Mouse (Mus musculus) adrenal gland, adult (tissue): ENCODE results near the gene Klk1b11.
"Not testable (repeated sequence)": the region's sequence is repeated elsewhere in the genome, so short reads cannot be mapped to it uniquely, and the experiment has no call there.

ENCODE experiments used
- DNase-seq, 2 experiments: peaks; one replicate each; pipeline ENCODE4 v3.0.0; 2022 to 2023; ENCODE audit warnings: low spot score in 1 of 2; ENCODE audit not compliant: inconsistent age in 2 of 2

Klk1b11 gene

GRCm38 (mm10) chr7:43995577-43995976 lies at the start of gene Klk1b11:
Gene Klk1b11, plus strand, starts transcription at chr7:43995877.
- not testable (repeated sequence) for DNase-seq

- DNase-seq, result no peak
Measured at GRCm38 (mm10) chr7:43950364-43950763, 45.3 kb upstream of the Klk1b11 start, which contains the start of gene Klk1b8. Gene Klk1b8, plus strand, starts transcription at chr7:43950664.

GRCm38 (mm10) chr7:43952703-43953102 lies 43.0 kb upstream of the Klk1b11 start:
- DNase-seq, result no peak

GRCm38 (mm10) chr7:43966451-43966850 lies 29.2 kb upstream of the Klk1b11 start, which contains the start of gene Klk1b1:
Gene Klk1b1, plus strand, starts transcription at chr7:43966751.
- no peak for DNase-seq

- no peak for DNase-seq
Measured at GRCm38 (mm10) chr7:43967058-43967457, 28.6 kb upstream of the Klk1b11 start.

- no peak for DNase-seq
Measured at GRCm38 (mm10) chr7:43967612-43968011, 28.1 kb upstream of the Klk1b11 start.

GRCm38 (mm10) chr7:43975761-43976160 lies 19.9 kb upstream of the Klk1b11 start, which contains the start of gene Klk1b9:
Gene Klk1b9, plus strand, starts transcription at chr7:43976061.
- DNase-seq, result not testable (repeated sequence)

- DNase-seq, result no peak
Measured at GRCm38 (mm10) chr7:43985657-43986056, 10.0 kb upstream of the Klk1b11 start.

- not testable (repeated sequence) for DNase-seq
Measured at GRCm38 (mm10) chr7:43994821-43995220, 856 bp upstream of the Klk1b11 start.

GRCm38 (mm10) chr7:44004847-44005246 lies 9.2 kb downstream of the Klk1b11 start:
- no peak for DNase-seq

- DNase-seq, result not testable (repeated sequence)
Measured at GRCm38 (mm10) chr7:44011868-44012267, 16.2 kb downstream of the Klk1b11 start, which contains the start of gene Klk1b26. Gene Klk1b26, plus strand, starts transcription at chr7:44012168.

- DNase-seq, result not testable (repeated sequence)
Measured at GRCm38 (mm10) chr7:44014666-44015065, 19.0 kb downstream of the Klk1b11 start.

- DNase-seq, result no peak
Measured at GRCm38 (mm10) chr7:44015071-44015470, 19.4 kb downstream of the Klk1b11 start.
